ENCODE assay signal across 8 mouse cellular contexts in genomic region chr4:136284455-136284854, GRCm38 (mm10). TPM values are rescaled to one million over a fixed set of nuclear protein-coding genes. Genes with fewer than 3 reads are reported as not detected.
DNase-seq lines count a peak whose midpoint lies in the region; ATAC-seq and TF ChIP-seq lines count a peak whose summit lies in the region.

TSS of gene Zfp46 (plus strand) at chr4:136284683.

- peak within 1 kb of the TSS; percentile 48 for H3ac ChIP-seq in C2C12 (ENCODE audit: control insufficient read depth, insufficient read length, low read depth)

- H3K9ac ChIP-seq in forebrain, embryonic 13.5 days, result peak within 1 kb of the TSS; percentile 79
- peak within 1 kb of the TSS; percentile 81 for H3K9ac ChIP-seq in heart, embryonic 16.5 days (ENCODE audit: low read length)
- H3K9ac ChIP-seq in liver, embryonic 11.5 days (ENCODE audit: low read depth, low read length), result peak within 1 kb of the TSS; percentile 72
- peak within 1 kb of the TSS; percentile 56 for H3K9ac ChIP-seq in neural tube, embryonic 15.5 days (replicated peaks)

- H3K4me3 ChIP-seq in C2C12 (ENCODE audit: insufficient read depth, poor library complexity, severe bottlenecking), result peak within 1 kb of the TSS; percentile 57
- peak within 1 kb of the TSS; percentile 72 for H3K4me3 ChIP-seq in forebrain, embryonic 13.5 days
- peak within 1 kb of the TSS; percentile 84 for H3K4me3 ChIP-seq in heart, embryonic 16.5 days (ENCODE audit: low read length)
- H3K4me3 ChIP-seq in liver, embryonic 11.5 days (ENCODE audit: low read depth, low read length), result peak within 1 kb of the TSS; percentile 60
- peak within 1 kb of the TSS; percentile 78 for H3K4me3 ChIP-seq in neural tube, embryonic 15.5 days (replicated peaks)

- H3K79me3 ChIP-seq in C2C12 (ENCODE audit: low read depth), result peaks cover 15% of the 10 kb centered on the region

- peaks cover 45% of the 10 kb centered on the region for H3K4me1 ChIP-seq in forebrain, embryonic 13.5 days
- peaks cover 35% of the 10 kb centered on the region for H3K4me1 ChIP-seq in heart, embryonic 16.5 days (ENCODE audit: control insufficient read depth, insufficient read depth, low read length)
- peaks cover 6% of the 10 kb centered on the region for H3K4me1 ChIP-seq in liver, embryonic 11.5 days (replicated peaks; ENCODE audit: control insufficient read depth, insufficient read depth, low read length)
- peaks cover 45% of the 10 kb centered on the region for H3K4me1 ChIP-seq in neural tube, embryonic 15.5 days

- H3K36me3 ChIP-seq in C2C12 (ENCODE audit: control insufficient read depth, insufficient read depth), result peaks cover 24% of the 10 kb centered on the region
- H3K36me3 ChIP-seq in forebrain, embryonic 13.5 days (ENCODE audit: poor library complexity, severe bottlenecking), result peaks cover 19% of the 10 kb centered on the region
- peaks cover 24% of the 10 kb centered on the region for H3K36me3 ChIP-seq in heart, embryonic 16.5 days (ENCODE audit: control insufficient read depth, insufficient read depth)
- peaks cover 18% of the 10 kb centered on the region for H3K36me3 ChIP-seq in liver, embryonic 11.5 days (ENCODE audit: control insufficient read depth, insufficient read depth, low read length)
- peaks cover 22% of the 10 kb centered on the region for H3K36me3 ChIP-seq in neural tube, embryonic 15.5 days

- TF ChIP-seq CTCF in C2C12 (IDR thresholded peaks at IDR 0.05; ENCODE audit: control insufficient read depth, insufficient read depth, insufficient read length), result no peak

- peaks cover 25% of the 10 kb centered on the region for H3K79me2 ChIP-seq in C2C12 (ENCODE audit: control insufficient read depth, insufficient read depth)

- H3K4me2 ChIP-seq in forebrain, embryonic 13.5 days, result peak within 1 kb of the TSS; percentile 87
- H3K4me2 ChIP-seq in heart, embryonic 16.5 days (ENCODE audit: low read depth, low read length), result peak within 1 kb of the TSS; percentile 93
- H3K4me2 ChIP-seq in liver, embryonic 11.5 days, result peak within 1 kb of the TSS; percentile 79
- H3K4me2 ChIP-seq in neural tube, embryonic 15.5 days, result peak within 1 kb of the TSS; percentile 94

- peak within 1 kb of the TSS; percentile 96 for H3K27ac ChIP-seq in forebrain, embryonic 13.5 days
- peak within 1 kb of the TSS; percentile 95 for H3K27ac ChIP-seq in heart, embryonic 16.5 days (ENCODE audit: low read length)
- H3K27ac ChIP-seq in liver, embryonic 11.5 days (ENCODE audit: low read depth, low read length), result peak within 1 kb of the TSS; percentile 22; the same call in 1 of the 2 replicates
- H3K27ac ChIP-seq in neural tube, embryonic 15.5 days (replicated peaks), result peak within 1 kb of the TSS; percentile 89

- 8% methylated on average over 5 of the region's 5 CpGs for WGBS in forebrain, embryonic 13.5 days
- WGBS in heart, embryonic 16.5 days, result 12% methylated on average over 5 of the region's 5 CpGs
- 62% methylated on average over 5 of the region's 5 CpGs for WGBS in liver, embryonic 11.5 days
- WGBS in neural tube, embryonic 15.5 days, result 21% methylated on average over 5 of the region's 5 CpGs

- H3K9me3 ChIP-seq in forebrain, embryonic 13.5 days (replicated peaks), result 0 out of 2 replicates have a peak, but pooled peaks cover 3% of the 10 kb centered on the region
- peaks cover 6% of the 10 kb centered on the region for H3K9me3 ChIP-seq in heart, embryonic 16.5 days (replicated peaks; ENCODE audit: control insufficient read depth, low read length)
- peaks cover 3% of the 10 kb centered on the region; the same call in 1 of the 2 replicates for H3K9me3 ChIP-seq in liver, embryonic 11.5 days (ENCODE audit: control insufficient read depth, low read length)
- no peaks in the 10 kb centered on the region for H3K9me3 ChIP-seq in neural tube, embryonic 15.5 days (replicated peaks)

- peak; percentile 67 to 82 for DNase-seq in adrenal gland, postnatal 36 days
- peak; percentile 87 to 90 for DNase-seq in kidney, postnatal 25 days
- DNase-seq in liver, embryonic 11.5 days (ENCODE audit: low spot score), result no peak

- H3K27me3 ChIP-seq in C2C12 (ENCODE audit: control insufficient read depth, insufficient read depth, insufficient read length), result no peaks in the 10 kb centered on the region
- H3K27me3 ChIP-seq in forebrain, embryonic 13.5 days, result peaks cover 8% of the 10 kb centered on the region
- H3K27me3 ChIP-seq in heart, embryonic 16.5 days (ENCODE audit: control insufficient read depth, insufficient read depth, low read length), result no peaks in the 10 kb centered on the region
- H3K27me3 ChIP-seq in liver, embryonic 11.5 days (replicated peaks; ENCODE audit: control insufficient read depth, insufficient read depth, low read length), result no peaks in the 10 kb centered on the region
- H3K27me3 ChIP-seq in neural tube, embryonic 15.5 days (replicated peaks), result peaks cover 12% of the 10 kb centered on the region

- ATAC-seq in forebrain, embryonic 13.5 days, result 0 out of 2 replicates have a peak, but pooled peaks have one; percentile 3
- ATAC-seq in heart, embryonic 16.5 days (replicated peaks; ENCODE audit: extremely low read depth, insufficient read depth, low FRiP score), result peak; percentile 16
- no peak for ATAC-seq in liver, embryonic 11.5 days (replicated peaks; ENCODE audit: low FRiP score)
- ATAC-seq in neural tube, embryonic 15.5 days (ENCODE audit: low FRiP score), result peak; percentile 15; the same call in 1 of the 2 replicates
- no peak for ATAC-seq in granulocyte monocyte progenitor cell, adult 5-6 weeks (replicated peaks; ENCODE audit: poor library complexity, severe bottlenecking)

TF ChIP-seq in C2C12, 6 proteins besides CTCF, POLR2A, EP300 and RAD21:
- no peak for TF ChIP-seq USF1 (IDR thresholded peaks at IDR 0.05; ENCODE audit: low read depth)
- no peak for TF ChIP-seq MYOG (IDR thresholded peaks at IDR 0.05; ENCODE audit: control insufficient read depth, extremely low read depth, insufficient read length)
- TF ChIP-seq MYOD1 (IDR thresholded peaks at IDR 0.05; ENCODE audit: control insufficient read depth, insufficient read length, low read depth), result no peak
- TF ChIP-seq FOSL1 (IDR thresholded peaks at IDR 0.05; ENCODE audit: insufficient read depth, low read length, poor library complexity, severe bottlenecking), result no peak
- TF ChIP-seq MAX (IDR thresholded peaks at IDR 0.05), result no peak
- no peak for TF ChIP-seq CEBPB (IDR thresholded peaks at IDR 0.05; ENCODE audit: low read depth)
TF ChIP-seq in C2C12: peak in this region for 0.

RNA-seq across cellular contexts. Expression of gene Zfp46, which starts in this region (rescaled TPM):
- polyA plus RNA-seq in C2C12 (2012; fragmentation: generic; extraction: Trizol), result 5.2 TPM
- total RNA-seq in adrenal gland, postnatal 36 days (2021), result 10 to 100 TPM; 17.0 to 21.4 TPM
- polyA plus RNA-seq in forebrain, embryonic 13.5 days (2015; fragmentation: Nextera tagmentation; extraction: Ambion mirVana), result 30.7 and 32.9 TPM in 2 replicates
- polyA plus RNA-seq in heart, embryonic 16.5 days (2015; fragmentation: Nextera tagmentation; extraction: Ambion mirVana), result 20.0 and 22.0 TPM in 2 replicates
- 10.5 and 11.9 TPM in 2 replicates for polyA plus RNA-seq in liver, embryonic 11.5 days (2014; fragmentation: Nextera tagmentation; extraction: Ambion mirVana)
- polyA plus RNA-seq in neural tube, embryonic 15.5 days (2015; fragmentation: Nextera tagmentation; extraction: Ambion mirVana), result 34.7 and 37.5 TPM in 2 replicates
- 4.1 and 7.0 TPM in 2 replicates for total RNA-seq in granulocyte monocyte progenitor cell, adult 5-6 weeks (2014; fragmentation: Nextera tagmentation)
- 11.6 and 16.0 TPM in 2 replicates for total RNA-seq in granulocyte monocyte progenitor cell, adult 5-6 weeks (2017)

Comparison
In these comparisons a context has a peak if more than half of its experiments do, and no peak if none do; other contexts are left out.
1. ATAC-seq: peak in forebrain, embryonic 13.5 days (single experiment), heart, embryonic 16.5 days (single experiment) and neural tube, embryonic 15.5 days (single experiment); none in liver, embryonic 11.5 days (single experiment) and granulocyte monocyte progenitor cell, adult 5-6 weeks (single experiment).
2. H3K27ac ChIP-seq: peak in every context shown above with its lines; median percentile 96 in forebrain, embryonic 13.5 days; 95 in heart, embryonic 16.5 days; 89 in neural tube, embryonic 15.5 days; 22 in liver, embryonic 11.5 days.
3. Peak in every context shown above with its lines, with median percentiles within 50 percentile points of each other: H3K4me3 ChIP-seq, H3K4me2 ChIP-seq and H3K9ac ChIP-seq.